Mouse (Mus musculus) cerebellum, adult 18-20 months (tissue): ENCODE results near the gene Pxdn.

Experiments used
- DNase-seq, 2 experiments: peaks; one replicate each; pipeline ENCODE4 v3.0.0; 2021

Pxdn gene

DNA sequence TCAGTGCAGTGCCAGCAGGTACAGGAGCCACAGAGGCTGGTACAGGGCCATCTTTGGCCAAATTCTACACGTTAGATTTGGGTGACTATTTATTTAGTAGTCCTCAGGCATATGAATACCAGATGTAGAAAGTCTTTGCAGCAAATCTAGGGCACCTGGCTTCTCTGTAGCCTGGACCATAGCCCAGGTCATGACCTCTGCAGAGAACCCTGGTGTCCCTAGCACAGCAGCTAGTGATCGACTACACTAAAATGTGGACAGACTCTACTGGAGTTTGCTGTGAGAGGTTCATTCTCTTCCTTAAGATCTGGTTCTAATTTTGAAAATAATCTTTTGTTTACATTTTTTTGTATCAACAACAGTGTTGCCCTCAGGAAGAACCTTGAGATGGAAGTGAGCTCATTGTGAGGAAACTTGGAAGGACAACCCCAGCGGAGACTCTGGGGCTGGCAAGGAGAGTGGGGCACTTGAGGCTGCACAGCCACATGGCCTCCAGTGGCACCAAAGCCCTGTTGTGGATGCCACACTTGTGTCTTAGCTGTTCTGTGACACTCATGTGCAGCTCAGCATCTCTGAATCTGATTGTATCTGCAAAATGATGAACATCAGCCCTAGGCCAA is 90.4 kb downstream of the Pxdn start:
- DNase-seq = no peak

DNA sequence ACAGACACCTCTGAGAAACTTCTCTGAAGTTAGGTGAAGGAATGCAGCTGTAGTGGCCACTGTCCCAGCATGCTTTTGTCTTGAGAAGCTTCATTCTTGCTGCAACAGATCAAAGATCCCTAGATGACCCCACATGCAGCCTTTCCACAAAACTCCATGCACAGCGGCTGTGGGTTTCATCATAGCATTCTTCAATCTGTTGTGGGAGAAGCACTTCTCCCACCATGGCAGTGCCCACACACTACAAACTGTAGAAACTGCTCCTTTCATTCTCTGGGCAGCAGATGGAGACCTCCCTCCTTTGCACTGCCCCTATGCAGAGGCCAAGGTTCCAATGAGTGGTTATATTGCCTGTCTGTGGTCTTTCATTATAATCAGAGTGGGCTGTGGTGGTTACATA is 91.7 kb downstream of the Pxdn start:
- no peak for DNase-seq

DNA sequence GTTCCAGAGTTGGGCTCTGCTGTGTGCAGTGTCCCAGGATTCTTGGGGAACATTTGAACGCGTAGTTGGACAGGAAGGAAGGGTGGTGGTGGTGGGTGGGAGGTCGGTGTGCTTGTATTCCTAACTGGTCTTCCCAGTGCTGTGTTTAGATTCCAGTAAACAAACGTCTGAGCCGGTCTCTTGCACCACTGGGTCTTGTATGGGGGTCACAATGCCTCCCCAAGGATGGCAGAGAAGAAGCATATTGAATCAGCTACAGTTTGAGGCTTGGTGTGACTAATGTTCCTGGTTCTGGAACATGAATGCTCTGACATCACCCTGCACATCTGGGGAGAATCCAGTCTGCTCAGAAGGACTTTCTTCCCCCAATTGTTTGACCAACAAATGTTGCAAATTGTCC is 93.2 kb downstream of the Pxdn start:
- no peak for DNase-seq

DNA sequence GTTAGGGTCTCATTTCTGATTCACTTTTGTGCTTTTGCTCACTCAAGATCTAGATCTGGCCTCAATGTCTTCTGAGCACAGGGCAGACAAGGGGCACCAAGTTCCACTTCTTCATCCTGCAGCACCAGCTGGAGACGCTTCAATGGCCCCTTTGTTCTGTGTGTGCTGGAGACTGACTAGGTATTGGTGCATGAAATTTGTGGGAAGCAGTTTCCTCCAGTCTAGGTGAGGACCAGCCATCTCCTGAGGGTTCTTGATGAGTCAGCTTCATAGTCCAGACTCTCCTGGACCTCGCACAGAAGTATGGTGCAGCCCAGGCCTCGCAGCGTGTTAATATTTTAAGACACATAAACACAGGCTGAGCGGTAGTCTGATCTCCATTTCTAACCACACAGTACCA is 97.3 kb downstream of the Pxdn start:
- no peak for DNase-seq

DNA sequence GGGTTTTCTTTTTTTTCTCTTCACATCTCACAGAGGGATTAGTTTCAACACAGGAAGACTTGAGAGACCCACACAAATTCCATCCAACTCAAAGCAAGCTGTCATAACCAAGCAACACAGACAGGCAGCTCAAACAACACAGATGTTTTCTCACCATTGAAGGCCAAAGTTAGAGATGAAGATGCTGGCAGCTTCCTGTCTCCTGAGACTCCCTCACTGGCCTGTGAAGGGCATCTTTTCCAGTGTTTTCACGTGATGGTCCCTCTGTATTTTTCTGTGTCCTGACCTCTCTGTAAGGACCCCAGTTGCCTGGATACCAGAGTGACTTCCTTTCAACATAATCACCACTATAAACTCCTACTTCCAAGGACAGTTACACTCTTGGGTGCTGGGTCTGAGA is 98.0 kb downstream of the Pxdn start:
- DNase-seq = no peak

DNA sequence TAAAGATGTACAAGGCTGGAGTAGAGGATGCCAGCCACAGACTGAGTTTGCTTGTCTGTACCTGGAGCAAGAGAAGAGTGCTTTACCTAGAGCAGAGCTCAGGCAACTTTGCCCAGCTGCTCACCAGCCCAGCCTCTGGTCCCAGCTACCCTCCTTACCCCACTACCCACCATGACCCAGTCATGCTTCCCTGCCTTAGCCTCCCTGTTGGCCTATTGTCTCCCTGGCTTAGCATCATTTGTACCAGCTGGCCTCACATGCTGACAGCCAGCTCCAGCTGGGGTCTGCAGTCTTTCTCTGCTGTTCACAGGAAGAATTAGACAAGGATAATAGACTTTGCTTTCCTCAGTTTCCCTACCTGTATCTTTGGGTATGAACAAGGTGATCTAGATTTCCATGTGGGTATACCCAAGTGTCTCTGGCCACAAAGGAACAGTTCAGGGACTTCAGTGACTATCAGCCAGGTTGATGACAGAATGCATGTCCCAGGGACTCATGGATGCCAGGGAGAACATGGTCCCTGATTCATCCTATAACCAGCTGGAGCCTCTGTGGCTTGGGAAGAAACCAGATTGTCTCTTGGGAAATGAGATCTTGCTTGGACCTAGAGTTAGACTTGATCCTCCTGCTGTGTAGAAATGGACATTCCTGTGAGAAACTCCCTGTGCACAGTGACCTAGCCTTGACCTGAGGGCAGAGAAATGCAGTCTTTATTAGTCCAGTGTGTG is 98.6 kb downstream of the Pxdn start:
- no peak for DNase-seq

DNA sequence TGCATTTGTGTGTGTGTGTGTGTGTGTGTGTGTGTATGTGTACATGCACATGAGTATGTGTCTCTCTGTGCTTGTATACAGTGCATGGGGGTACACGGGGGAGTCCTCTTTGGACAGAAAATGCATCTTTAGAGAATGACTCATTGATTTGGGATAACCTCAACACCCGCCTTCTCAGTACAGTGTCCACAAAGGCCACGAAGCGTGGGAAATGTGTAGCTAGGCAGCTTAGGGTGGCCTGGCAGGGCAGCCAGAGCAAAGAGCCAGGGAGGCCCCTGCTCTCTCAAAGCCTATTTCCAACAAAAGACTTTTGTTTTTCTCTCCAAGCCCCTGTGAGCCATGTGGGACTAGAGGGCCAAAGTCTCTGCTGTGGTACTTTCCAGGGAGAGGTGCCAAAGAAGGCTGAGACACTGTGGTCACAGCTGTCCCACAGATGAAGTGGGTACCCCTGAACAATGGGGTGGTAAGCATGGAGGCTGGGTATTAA is 99.2 kb downstream of the Pxdn start:
- DNase-seq = no peak

DNA sequence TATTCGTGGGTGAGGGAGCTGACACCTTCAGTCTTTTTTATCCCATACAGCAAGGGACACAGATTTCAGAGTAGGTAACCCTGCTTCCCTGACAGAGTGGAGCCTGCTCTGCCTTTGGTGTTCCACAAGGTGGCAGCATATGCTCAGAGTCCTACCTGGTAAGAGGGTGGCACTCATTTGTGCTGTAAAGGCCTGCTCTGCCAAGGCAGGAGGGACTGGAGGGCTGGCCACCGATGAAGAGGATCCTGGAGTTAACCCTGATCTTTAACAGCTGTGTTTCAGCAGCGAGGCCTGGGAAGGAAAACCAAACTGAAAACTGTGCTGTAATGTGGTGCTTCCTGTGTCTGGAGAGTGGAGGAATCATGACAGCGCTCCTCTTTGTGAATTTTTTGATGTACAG is 102.2 kb downstream of the Pxdn start:
- peak; percentile 24 to 27 for DNase-seq

DNA sequence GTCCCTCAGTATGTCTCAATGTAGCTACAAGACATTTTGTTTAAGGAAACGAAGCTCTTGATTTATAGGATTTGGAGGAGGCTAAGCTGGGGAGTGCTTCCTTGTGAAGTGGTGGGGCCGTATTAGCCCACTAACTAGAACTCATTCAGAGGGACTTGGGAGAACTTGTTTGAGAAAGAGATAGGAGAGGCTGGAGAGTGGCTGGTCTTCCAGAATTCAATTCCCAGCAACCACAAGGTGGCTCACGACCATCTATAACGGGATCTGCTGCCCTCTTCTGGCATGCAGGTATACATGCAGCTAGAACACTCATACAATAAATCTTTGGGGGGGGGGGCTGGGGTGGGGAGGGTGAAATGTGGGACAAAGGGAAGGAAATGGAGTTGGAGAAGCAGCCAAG is 102.7 kb downstream of the Pxdn start:
- DNase-seq = peak; percentile 29 to 39

DNA sequence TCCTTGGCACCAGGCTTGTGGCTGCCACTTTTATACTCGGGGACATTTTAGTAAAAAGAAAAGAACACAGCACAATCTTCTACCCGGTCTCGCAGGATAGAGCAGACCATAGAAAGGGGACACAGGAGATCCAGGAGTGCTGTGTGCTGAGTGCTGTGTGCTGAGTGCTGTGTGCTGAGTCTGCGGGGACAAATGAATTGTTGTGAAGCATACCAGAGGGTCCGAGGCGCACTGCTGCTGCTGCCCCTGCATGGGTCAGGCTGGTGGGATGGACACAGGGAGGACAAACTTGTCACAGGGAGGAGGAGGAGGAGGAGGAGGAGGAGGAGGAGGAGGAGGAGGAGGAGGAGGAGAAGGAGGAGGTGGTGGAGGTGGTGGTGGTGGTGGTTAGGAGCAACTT is 111.4 kb downstream of the Pxdn start:
- DNase-seq = no peak

DNA sequence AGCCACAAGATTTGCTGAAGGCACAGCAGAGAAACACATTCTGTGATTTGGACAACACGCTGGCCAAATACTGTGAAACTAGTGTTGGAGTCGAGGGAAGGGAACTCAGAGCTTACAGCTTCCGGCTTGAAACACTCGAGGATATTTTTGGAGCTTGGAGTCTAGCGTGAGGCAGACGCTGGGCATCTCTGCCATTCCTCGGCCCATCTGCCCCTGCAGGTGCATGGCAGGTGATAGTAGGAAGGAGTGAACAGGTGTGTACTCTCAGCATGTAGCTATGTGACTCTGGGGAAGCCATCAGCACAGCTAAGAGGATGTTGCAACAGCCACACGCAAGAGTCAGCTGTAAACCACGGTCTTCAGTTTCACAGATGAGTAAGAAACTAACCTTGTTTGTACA is 112.4 kb downstream of the Pxdn start:
- DNase-seq = no peak

DNA sequence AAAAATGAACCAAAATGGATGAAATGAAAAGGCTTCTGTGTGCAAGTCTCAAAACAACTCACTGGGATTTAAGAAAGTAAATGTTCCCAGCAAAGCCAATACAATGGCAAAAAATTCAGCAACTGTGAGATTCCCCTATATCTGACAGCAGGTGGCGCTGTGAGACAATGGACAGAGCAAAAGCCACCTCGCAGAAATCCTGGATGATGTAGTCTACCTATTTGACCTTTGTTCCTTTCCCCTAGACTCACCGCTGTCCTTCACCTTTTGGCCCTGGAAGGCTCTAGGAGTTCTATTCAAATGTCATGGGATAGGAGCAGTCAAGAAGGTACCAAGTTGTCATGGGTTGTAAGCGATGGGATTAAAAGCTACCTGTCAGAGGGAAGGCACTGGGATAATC is 112.8 kb downstream of the Pxdn start:
- DNase-seq = peak; percentile 50 to 70

DNA sequence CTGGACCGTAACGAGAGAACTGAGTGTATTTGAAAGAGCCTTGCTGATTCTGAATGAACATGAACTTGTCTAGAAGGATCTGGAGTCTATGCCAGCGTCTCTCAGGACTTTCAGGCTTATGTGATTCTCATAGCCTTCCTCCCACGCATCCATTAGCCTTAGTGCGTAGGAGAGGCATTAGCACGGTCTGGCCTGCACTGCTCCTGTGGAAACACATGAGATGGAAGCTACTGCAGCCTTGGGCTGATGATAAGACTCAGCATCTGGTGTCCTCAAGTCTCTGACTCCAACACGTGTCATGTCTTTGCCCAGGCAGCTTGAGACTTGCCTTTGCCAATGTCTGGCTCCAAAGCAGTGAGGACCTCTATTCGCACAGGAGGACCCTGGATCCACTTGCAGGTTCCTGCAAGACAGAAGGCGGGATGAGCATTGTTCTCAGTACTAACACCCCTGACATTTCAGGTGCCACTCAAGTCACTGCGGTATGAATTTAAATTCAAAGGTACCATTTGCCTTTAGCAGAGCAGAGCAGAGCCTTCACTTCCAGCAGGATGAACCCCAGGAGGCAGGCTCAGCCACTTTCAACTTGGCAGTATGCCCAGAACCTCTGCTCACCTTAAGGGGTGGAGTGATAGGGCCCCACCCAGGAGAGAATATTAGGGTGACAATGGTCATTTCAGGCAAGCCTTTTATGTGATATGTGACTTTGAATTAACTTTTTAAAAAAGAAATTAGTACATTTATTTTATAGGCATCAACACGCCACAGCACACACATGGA is 117.5 kb downstream of the Pxdn start:
- DNase-seq = no peak

DNA sequence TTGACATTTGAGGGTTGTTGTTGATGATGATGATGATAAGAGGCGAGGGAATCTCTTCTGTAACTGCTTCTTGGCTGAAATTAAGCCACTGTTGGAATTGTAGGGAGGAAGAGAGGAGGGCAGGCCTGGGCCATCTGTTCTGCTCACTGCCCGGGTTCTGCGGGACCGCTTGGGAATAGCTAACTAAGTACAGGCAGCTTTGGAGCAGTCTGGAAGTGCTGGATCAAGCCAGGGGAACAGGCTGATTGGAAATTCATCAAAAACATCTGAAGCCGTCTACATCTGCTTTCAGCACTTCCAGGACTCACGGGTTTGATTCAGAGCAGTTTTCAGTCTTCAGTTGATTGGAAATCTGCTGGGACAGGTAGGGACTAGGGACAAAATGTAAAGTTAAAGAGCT is 120.6 kb downstream of the Pxdn start:
- no peak for DNase-seq

DNA sequence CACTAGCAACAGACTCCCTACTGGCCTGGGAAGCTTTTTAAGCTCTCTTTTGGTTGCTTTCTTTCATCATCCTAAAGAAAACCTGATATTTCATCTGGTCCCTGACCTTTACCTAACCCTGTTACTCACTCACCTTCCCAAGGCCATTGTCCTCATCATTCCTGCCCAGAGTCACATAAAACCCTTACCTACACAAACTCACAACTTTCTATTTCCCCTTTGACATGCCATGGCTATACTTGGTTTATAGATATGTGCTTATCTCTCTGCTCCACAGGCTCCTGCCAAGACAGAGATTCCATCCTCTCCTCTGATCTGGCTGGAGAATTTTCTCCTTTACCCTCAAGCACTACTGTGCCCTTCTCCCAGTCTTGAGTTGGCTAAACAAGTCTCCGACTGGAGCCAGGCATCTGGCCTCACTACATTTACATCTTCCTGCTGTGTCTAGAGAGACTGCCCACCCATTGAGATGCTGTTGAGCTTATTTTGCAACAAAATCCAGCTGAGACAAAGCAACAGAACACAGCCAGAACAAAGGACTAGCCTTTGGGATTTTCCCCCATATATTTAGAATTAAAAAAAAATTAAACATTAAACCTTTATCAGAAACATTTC is 124.2 kb downstream of the Pxdn start:
- no peak for DNase-seq

DNA sequence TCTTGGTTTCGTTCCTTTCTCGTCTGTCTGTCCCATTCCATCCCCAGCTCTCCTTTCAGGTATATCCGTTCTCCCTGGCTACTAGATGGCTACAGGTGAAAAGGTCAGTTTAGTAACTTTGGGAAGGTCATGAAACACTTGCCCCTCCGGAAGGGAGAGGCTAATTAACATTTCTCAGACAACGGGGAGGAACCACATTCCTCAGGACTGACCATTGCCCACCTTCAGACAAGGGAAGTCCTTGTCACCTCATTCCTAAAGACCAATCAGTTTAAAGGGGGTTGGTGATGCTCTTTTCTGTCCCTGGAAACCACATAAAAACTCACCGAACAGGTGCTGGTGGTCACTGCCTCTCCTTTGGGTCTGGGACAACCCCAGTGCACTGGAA is 124.7 kb downstream of the Pxdn start:
- no peak for DNase-seq
